Mouse (Mus musculus): ENCODE measurements at regions not wholly inside any gene's neighbourhood (a gene's known extent, or its start where the extent isn't known, plus 50 kb on each side); places are given as distances from the start of the nearest gene placed in this dataset.

GRCm38 (mm10) chr16:24338404-24338803 lies 54.9 kb upstream of the Lpp start:
- TF ChIP-seq CTCF (IDR thresholded peaks at IDR 0.05; ENCODE audit: borderline replicate concordance, insufficient read depth, low read depth, low read length) (no peak), POLR2A (IDR thresholded peaks at IDR 0.05; ENCODE audit: borderline replicate concordance, insufficient read depth, low read length) (no peak)

Measured in cerebellum, adult 2 months (tissue).